Mouse (Mus musculus) liver, postnatal 0 days (tissue): ENCODE measurements around the gene Nxt1.

Source experiments
- CTCF ChIP-seq: sonication (generic); IDR thresholded peaks from 2 replicates; pipeline ENCODE4 v1.5.1; 2016; ENCODE audit warnings: antibody characterized with exemption, low read depth
- EP300 ChIP-seq: IDR thresholded peaks from 2 replicates; pipeline ENCODE4 v1.6.1; 2016; ENCODE audit warnings: antibody characterized with exemption, low read depth, mild to moderate bottlenecking

GRCm38 (mm10) chr2:148689444-148690140 is 17.2 kb downstream of the Nxt1 start:
- TF ChIP-seq CTCF, result no peak
- TF ChIP-seq EP300, result no peak
